Mouse (Mus musculus) cerebellum, adult 2 months (tissue): ENCODE measurements around the gene Pkm. TPM values are rescaled to one million over a fixed set of nuclear protein-coding genes. Genes with fewer than 3 reads are reported as not detected.

Source experiments
- DNase-seq, 2 experiments: peaks; one replicate each; pipeline ENCODE4 v3.0.0; 2021
- H3K27ac ChIP-seq: fragments of 200-500 bp; 2 replicates; pipeline ENCODE4 v1.5.1; 2012; ENCODE audit warnings: low read length, control low read depth, inconsistent platforms; ENCODE audit not compliant: insufficient read depth
- H3K27me3 ChIP-seq: fragments of 200-500 bp; 2 replicates; pipeline ENCODE4 v1.6.1; 2012; ENCODE audit warnings: inconsistent platforms, mild to moderate bottlenecking, low read length, moderate library complexity; ENCODE audit not compliant: control insufficient read depth, insufficient read depth
- H3K4me1 ChIP-seq: fragments of 200-500 bp; 2 replicates; pipeline ENCODE4 v1.6.1; 2011; ENCODE audit warnings: low read length; ENCODE audit not compliant: control insufficient read depth, insufficient read depth
- H3K4me3 ChIP-seq: fragments of 200-500 bp; replicated peaks from 2 replicates; pipeline ENCODE3; 2011; ENCODE audit warnings: mild to moderate bottlenecking, low read depth, low read length, control low read depth; ENCODE audit not compliant: insufficient read depth
- CTCF ChIP-seq: fragments of 200-500 bp; IDR thresholded peaks from 2 replicates; pipeline ENCODE4 v1.5.1; 2011; ENCODE audit warnings: low read depth, mild to moderate bottlenecking, control low read depth, low read length, moderate library complexity, borderline replicate concordance; ENCODE audit not compliant: insufficient read depth
- POLR2A ChIP-seq: fragments of 200-500 bp; IDR thresholded peaks from 2 replicates; pipeline ENCODE4 v1.6.1; 2011; ENCODE audit warnings: low read length, control low read depth, borderline replicate concordance; ENCODE audit not compliant: insufficient read depth
- WGBS: fragments of 180-500 bp; shearing (Covaris S2); methylation state at CpG from one replicate; pipeline ENCODE4 v1.1.7; 2018; 5-methylcytosine and 5-hydroxymethylcytosine counted together
- polyA plus RNA-seq: library from polyadenylated mRNA; depleted of rRNA; stranded (reverse); fragments of >200 nt; gene quantifications from 2 replicates; pipeline ENCODE4 v1.2.3, GENCODE M21; 2012

Gene Pkm
- polyA plus RNA-seq, 1 experiment: 2,306 TPM

GRCm38 (mm10) chr9:59660421-59660820 is 4.3 kb downstream of the Pkm start:
- TF ChIP-seq CTCF: no peak
- no peak for TF ChIP-seq POLR2A
- Histone ChIP-seq H3K4me3 (peak overlapping the region; percentile 1), H3K4me1 (peaks cover 48% of the 10 kb centered on the region), H3K27ac (peak overlapping the region; percentile 73; the same call in 1 of the 2 replicates), H3K27me3 (no peaks in the 10 kb centered on the region)
- peak; percentile 78 to 86 for DNase-seq
- 3% methylated on average over 10 of the region's 10 CpGs for WGBS

- DNase-seq: peak in 1 of 2 experiments; percentile 37
- Histone ChIP-seq H3K4me1 (peaks cover 48% of the 10 kb centered on the region), H3K4me3 (no peak overlapping the region), H3K27me3 (no peaks in the 10 kb centered on the region), H3K27ac (peak overlapping the region; percentile 73)
- TF ChIP-seq POLR2A: no peak
- TF ChIP-seq CTCF: no peak
- WGBS: 9% methylated on average over 6 of the region's 6 CpGs
Measured at GRCm38 (mm10) chr9:59661298-59661975, 5.3 kb downstream of the Pkm start.

- 37% methylated on average over 7 of the region's 7 CpGs for WGBS
- Histone ChIP-seq H3K4me3 (no peak overlapping the region), H3K27ac (peak overlapping the region; percentile 28; the same call in 1 of the 2 replicates), H3K4me1 (peaks cover 48% of the 10 kb centered on the region), H3K27me3 (no peaks in the 10 kb centered on the region)
- no peak for DNase-seq
- TF ChIP-seq CTCF: no peak
- no peak for TF ChIP-seq POLR2A
Measured at GRCm38 (mm10) chr9:59663226-59663625, 7.1 kb downstream of the Pkm start.

GRCm38 (mm10) chr9:59663957-59664356 is 7.8 kb downstream of the Pkm start:
- DNase-seq: no peak
- Histone ChIP-seq H3K4me1 (peaks cover 48% of the 10 kb centered on the region), H3K4me3 (no peak overlapping the region), H3K27ac (no peak overlapping the region; the same call in 1 of the 2 replicates), H3K27me3 (no peaks in the 10 kb centered on the region)
- WGBS: 51% methylated on average over 3 of the region's 3 CpGs
- no peak for TF ChIP-seq POLR2A
- TF ChIP-seq CTCF: no peak

- Histone ChIP-seq H3K27me3 (no peaks in the 10 kb centered on the region), H3K4me1 (peaks cover 45% of the 10 kb centered on the region), H3K4me3 (no peak overlapping the region), H3K27ac (no peak overlapping the region)
- TF ChIP-seq POLR2A (no peak), CTCF (no peak)
- DNase-seq: no peak
- WGBS: 28% methylated on average over 4 of the region's 4 CpGs
Measured at GRCm38 (mm10) chr9:59664664-59665256, 8.6 kb downstream of the Pkm start.

- TF ChIP-seq POLR2A (no peak), CTCF (no peak)
- no peaks in the 10 kb centered on the region for H3K27me3 ChIP-seq
- 86% methylated on average over 8 of the region's 8 CpGs for WGBS
- H3K4me1 ChIP-seq: peaks cover 40% of the 10 kb centered on the region
- no peak overlapping the region for H3K27ac ChIP-seq
- H3K4me3 ChIP-seq: no peak overlapping the region
- no peak for DNase-seq
Measured at GRCm38 (mm10) chr9:59666016-59666415, 9.8 kb downstream of the Pkm start.

GRCm38 (mm10) chr9:59666813-59667212 is 10.6 kb downstream of the Pkm start:
- 56% methylated on average over 1 of the region's 1 CpGs for WGBS
- Histone ChIP-seq H3K27ac (no peak overlapping the region; the same call in 1 of the 2 replicates), H3K27me3 (no peaks in the 10 kb centered on the region), H3K4me1 (peaks cover 32% of the 10 kb centered on the region), H3K4me3 (no peak overlapping the region)
- no peak for TF ChIP-seq CTCF
- no peak for DNase-seq

- no peak overlapping the region; the same call in 1 of the 2 replicates for H3K27ac ChIP-seq
- WGBS: 47% methylated on average over 4 of the region's 4 CpGs
- no peak overlapping the region for H3K4me3 ChIP-seq
- DNase-seq: peak in 1 of 2 experiments; percentile 12
- H3K4me1 ChIP-seq: peaks cover 32% of the 10 kb centered on the region
- no peaks in the 10 kb centered on the region for H3K27me3 ChIP-seq
- TF ChIP-seq CTCF (no peak), POLR2A (no peak)
Measured at GRCm38 (mm10) chr9:59667250-59667649, 11.1 kb downstream of the Pkm start.
